Mouse (Mus musculus) ES-Bruce4 (cell line): ENCODE data around the gene Atrip.

ENCODE experiments used
- CTCF ChIP-seq: IDR thresholded peaks from one replicate; pipeline ENCODE4 v1.8.1; 2011; ENCODE audit warnings: low read depth, low read length
- EP300 ChIP-seq: IDR thresholded peaks from 2 replicates; pipeline ENCODE4 v1.6.1; 2011; ENCODE audit warnings: low read depth, low read length; ENCODE audit not compliant: insufficient read depth
- POLR2A ChIP-seq: IDR thresholded peaks from one replicate; pipeline ENCODE4 v1.8.1; 2011; ENCODE audit warnings: low read length; ENCODE audit not compliant: insufficient read depth

DNA sequence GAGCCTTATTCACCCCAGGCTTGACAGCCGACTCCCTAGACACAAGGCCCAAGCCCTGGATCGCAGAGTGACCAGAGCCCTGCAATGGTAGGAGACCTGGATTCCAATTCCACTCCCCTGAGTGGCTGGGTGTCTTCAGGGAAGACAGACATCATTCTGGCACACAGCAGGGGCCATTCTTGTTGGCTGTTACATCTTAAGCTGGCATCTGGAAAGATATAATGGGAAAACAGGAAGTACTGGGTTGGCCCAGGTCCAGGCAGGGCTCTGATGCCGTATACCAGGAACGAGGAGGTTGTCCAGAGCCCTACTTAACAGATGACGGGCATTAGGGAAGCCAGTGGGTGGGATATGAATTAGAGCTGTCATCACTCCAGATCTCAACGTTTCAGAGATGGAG lies 49.3 kb upstream of the Atrip start:
- no peak for TF ChIP-seq CTCF
- no peak for TF ChIP-seq POLR2A
- no peak for TF ChIP-seq EP300
